Mouse (Mus musculus) bone marrow, adult 2 months (tissue): ENCODE measurements around the gene Kbtbd2. TPM values are rescaled to one million over a fixed set of nuclear protein-coding genes. Genes with fewer than 3 reads are reported as not detected.

Experiments used
- H3K27ac ChIP-seq: fragments of 200-500 bp; 2 replicates; pipeline ENCODE4 v1.5.1; 2012; ENCODE audit warnings: low read depth, mild to moderate bottlenecking, control low read depth, inconsistent platforms, low read length; ENCODE audit not compliant: control insufficient read depth, poor library complexity, insufficient read depth
- H3K4me1 ChIP-seq: fragments of 200-500 bp; 2 replicates; pipeline ENCODE4 v1.6.1; 2011; ENCODE audit warnings: low read length; ENCODE audit not compliant: control insufficient read depth, insufficient read depth
- H3K4me3 ChIP-seq: fragments of 200-500 bp; replicated peaks from 2 replicates; pipeline ENCODE3; 2011; ENCODE audit warnings: mild to moderate bottlenecking, low read depth, low read length, control low read depth; ENCODE audit not compliant: control insufficient read depth
- CTCF ChIP-seq: fragments of 200-500 bp; IDR thresholded peaks from 2 replicates; pipeline ENCODE4 v1.5.1; 2011; ENCODE audit warnings: low read length, control low read depth; ENCODE audit not compliant: control insufficient read depth, insufficient read depth
- POLR2A ChIP-seq: fragments of 200-500 bp; IDR thresholded peaks from 2 replicates; pipeline ENCODE4 v1.6.1; 2011; ENCODE audit warnings: low read depth, mild to moderate bottlenecking, control low read depth, low read length, borderline replicate concordance; ENCODE audit not compliant: control insufficient read depth
- WGBS: fragments of 180-500 bp; shearing (Covaris S2); methylation state at CpG from one replicate; pipeline ENCODE4 v1.1.7; 2018; 5-methylcytosine and 5-hydroxymethylcytosine counted together
- polyA plus RNA-seq: library from polyadenylated mRNA; stranded (reverse); fragments of >200 nt; gene quantifications from 2 replicates; pipeline ENCODE4 v1.2.4, GENCODE M21; 2011; ENCODE audit warnings: low replicate concordance; ENCODE audit not compliant: missing spikeins, insufficient read depth, insufficient read length

Gene Kbtbd2
- 12.8 and 15.3 TPM in 2 replicates for polyA plus RNA-seq

- peak within 1 kb of the TSS; percentile 94 for H3K4me3 ChIP-seq
- WGBS, result 2% methylated on average over 98 of the region's 98 CpGs
- H3K27ac ChIP-seq, result peak within 1 kb of the TSS; percentile 100
- H3K4me1 ChIP-seq, result no peaks in the 10 kb centered on the region; the same call in 1 of the 2 replicates
- TF ChIP-seq POLR2A (peak; percentile 80; the same call in 1 of the 2 replicates), CTCF (no peak)
Measured at GRCm38 (mm10) chr6:56797311-56798151, at the start of gene Kbtbd2. Gene Kbtbd2, minus strand, starts transcription at chr6:56797813.

- Histone ChIP-seq H3K27ac (no peak overlapping the region), H3K4me1 (no peaks in the 10 kb centered on the region; the same call in 1 of the 2 replicates), H3K4me3 (no peak overlapping the region)
- TF ChIP-seq POLR2A (no peak), CTCF (no peak)
- WGBS, result 72% methylated on average over 2 of the region's 2 CpGs
Measured at GRCm38 (mm10) chr6:56844365-56844764, 46.8 kb upstream of the Kbtbd2 start.

DNA sequence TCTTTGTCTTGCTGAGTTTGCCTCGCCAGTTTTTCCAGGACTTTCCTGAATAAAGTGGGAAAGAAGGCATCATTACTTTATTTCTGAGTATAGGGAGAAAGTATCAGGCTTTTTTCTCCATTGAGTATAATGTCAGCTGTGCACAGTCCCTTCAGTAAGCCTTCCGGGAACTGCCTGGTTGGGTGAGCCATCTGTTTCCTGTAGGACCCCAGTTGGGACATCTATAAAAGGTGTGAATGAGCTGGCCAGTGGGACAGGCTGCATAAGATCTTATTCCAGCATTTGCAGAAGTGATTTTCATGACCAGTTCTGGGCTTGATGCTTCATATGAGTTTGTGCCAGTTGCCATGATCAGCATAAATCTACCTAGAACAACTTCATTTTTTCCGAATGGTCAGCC lies 45.6 kb upstream of the Kbtbd2 start:
- Histone ChIP-seq H3K4me3 (no peak overlapping the region), H3K4me1 (no peaks in the 10 kb centered on the region; the same call in 1 of the 2 replicates)
- 85% methylated on average over 3 of the region's 3 CpGs for WGBS

GRCm38 (mm10) chr6:56837621-56838020 lies 40.0 kb upstream of the Kbtbd2 start:
- H3K27ac ChIP-seq, result no peak overlapping the region
- H3K4me1 ChIP-seq, result no peaks in the 10 kb centered on the region
- 89% methylated on average over 3 of the region's 3 CpGs for WGBS
- TF ChIP-seq POLR2A (no peak), CTCF (no peak)
- H3K4me3 ChIP-seq, result no peak overlapping the region

More for the DNA sequence above, 45.6 kb upstream of the Kbtbd2 start:
- TF ChIP-seq POLR2A (no peak), CTCF (no peak)
- no peak overlapping the region for H3K27ac ChIP-seq

GRCm38 (mm10) chr6:56837166-56837565 lies 39.6 kb upstream of the Kbtbd2 start:
- TF ChIP-seq CTCF, result no peak
- no peak for TF ChIP-seq POLR2A
- WGBS, result 88% methylated on average over 12 of the region's 12 CpGs

DNA sequence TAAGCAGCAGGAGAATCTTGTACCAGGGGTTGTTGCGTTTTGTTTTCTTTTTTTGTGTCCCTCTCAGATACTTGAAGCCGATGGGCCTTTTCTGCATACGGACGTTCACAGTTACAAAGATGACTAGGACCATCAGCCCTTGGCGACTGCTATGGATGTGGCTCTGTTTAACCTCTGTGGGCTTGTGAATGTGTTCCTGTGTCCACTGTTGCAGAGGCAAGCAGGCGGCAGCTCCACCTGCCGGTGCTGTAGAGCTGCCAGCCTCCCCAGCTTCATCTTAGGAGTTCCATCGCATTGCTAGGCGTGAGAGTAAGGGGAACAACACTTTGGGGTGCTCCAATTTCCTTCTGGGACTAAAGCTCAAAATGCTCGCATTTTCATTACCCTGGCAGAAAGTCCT lies 37.9 kb upstream of the Kbtbd2 start:
- 86% methylated on average over 10 of the region's 10 CpGs for WGBS
- H3K4me3 ChIP-seq, result no peak overlapping the region
- no peak for TF ChIP-seq POLR2A
- no peak for TF ChIP-seq CTCF
- H3K27ac ChIP-seq, result no peak overlapping the region
- no peaks in the 10 kb centered on the region for H3K4me1 ChIP-seq

More at GRCm38 (mm10) chr6:56837166-56837565, 39.6 kb upstream of the Kbtbd2 start:
- no peaks in the 10 kb centered on the region for H3K4me1 ChIP-seq
- H3K4me3 ChIP-seq, result no peak overlapping the region
- no peak overlapping the region for H3K27ac ChIP-seq

- TF ChIP-seq CTCF, result no peak
- no peak for TF ChIP-seq POLR2A
- no peak overlapping the region for H3K4me3 ChIP-seq
- no peaks in the 10 kb centered on the region for H3K4me1 ChIP-seq
- H3K27ac ChIP-seq, result no peak overlapping the region
- 87% methylated on average over 5 of the region's 5 CpGs for WGBS
Measured at GRCm38 (mm10) chr6:56834769-56835168, 37.2 kb upstream of the Kbtbd2 start.

DNA sequence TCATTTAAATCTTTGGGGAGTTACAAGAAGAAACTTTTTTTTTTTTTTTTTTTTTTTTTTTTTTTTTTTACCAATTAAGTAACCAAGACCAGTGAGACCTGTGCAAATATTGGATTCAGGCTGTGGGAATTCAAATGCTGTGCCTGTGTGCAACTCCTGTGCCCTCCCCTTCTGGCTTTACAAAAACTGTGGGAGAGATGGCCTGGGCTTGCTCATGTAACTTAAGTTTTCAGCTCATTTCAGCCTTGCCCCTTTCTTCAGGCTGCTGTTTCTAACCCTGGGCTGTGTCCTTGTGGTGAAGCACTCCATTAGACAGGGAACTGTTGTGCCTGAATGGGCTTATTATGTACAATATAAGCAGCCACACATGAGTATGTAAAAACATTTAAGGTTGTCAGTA lies 35.2 kb upstream of the Kbtbd2 start:
- Histone ChIP-seq H3K4me3 (no peak overlapping the region), H3K4me1 (no peaks in the 10 kb centered on the region), H3K27ac (no peak overlapping the region)
- TF ChIP-seq POLR2A, result no peak
- TF ChIP-seq CTCF, result no peak
